Mouse (Mus musculus): ENCODE measurements around the gene Robo2. TPM values are rescaled to one million over a fixed set of nuclear protein-coding genes. Genes with fewer than 3 reads are reported as not detected.

The Robo2 gene
- total and polyA plus RNA-seq, 2 experiments from 2014 or later: 1.7 to 10.6 TPM

- Histone ChIP-seq H3K9ac (replicated peaks; ENCODE audit: low read depth, low read length) (no peak overlapping the region), H3K4me2 (ENCODE audit: low read depth, low read length) (no peak overlapping the region), H3K4me1 (ENCODE audit: control insufficient read depth, insufficient read depth) (no peaks in the 10 kb centered on the region), H3K27ac (ENCODE audit: low read depth) (no peak overlapping the region), H3K4me3 (ENCODE audit: low read depth, low read length) (no peak overlapping the region), H3K27me3 (ENCODE audit: control insufficient read depth, insufficient read depth, low read length) (no peaks in the 10 kb centered on the region), H3K9me3 (replicated peaks; ENCODE audit: control insufficient read depth, low read length) (no peaks in the 10 kb centered on the region), H3K36me3 (replicated peaks; ENCODE audit: control insufficient read depth, insufficient read depth, low read length) (no peaks in the 10 kb centered on the region)
- no peak for TF ChIP-seq EP300 (IDR thresholded peaks at IDR 0.05; ENCODE audit: low read depth)
- no peak for TF ChIP-seq CTCF (IDR thresholded peaks at IDR 0.05; ENCODE audit: low read depth)
- WGBS: 87% methylated on average over 11 of the region's 11 CpGs
- ATAC-seq (ENCODE audit: insufficient read depth, low read depth) (no peak), DNase-seq (ENCODE audit: low spot score) (no peak)
Measured at GRCm38 (mm10) chr16:73896856-73897255, 514.8 kb downstream of the Robo2 start.

- ATAC-seq (ENCODE audit: insufficient read depth, low read depth): no peak
- no peaks in the 10 kb centered on the region for H3K27me3 ChIP-seq (ENCODE audit: control insufficient read depth, insufficient read depth, low read length)
- no peak overlapping the region for H3K9ac ChIP-seq (replicated peaks; ENCODE audit: low read depth, low read length)
- TF ChIP-seq EP300 (IDR thresholded peaks at IDR 0.05; ENCODE audit: low read depth): no peak
- TF ChIP-seq CTCF (IDR thresholded peaks at IDR 0.05; ENCODE audit: low read depth): no peak
- no peaks in the 10 kb centered on the region for H3K9me3 ChIP-seq (replicated peaks; ENCODE audit: control insufficient read depth, low read length)
- no peak overlapping the region for H3K27ac ChIP-seq (ENCODE audit: low read depth)
- H3K4me3 ChIP-seq (ENCODE audit: low read depth, low read length): no peak overlapping the region
- 93% methylated on average over 1 of the region's 1 CpGs for WGBS
- H3K4me1 ChIP-seq (ENCODE audit: control insufficient read depth, insufficient read depth): no peaks in the 10 kb centered on the region
- no peak for DNase-seq (ENCODE audit: low spot score)
- no peaks in the 10 kb centered on the region for H3K36me3 ChIP-seq (replicated peaks; ENCODE audit: control insufficient read depth, insufficient read depth, low read length)
- H3K4me2 ChIP-seq (ENCODE audit: low read depth, low read length): no peak overlapping the region
Measured at GRCm38 (mm10) chr16:73881911-73882310, 529.7 kb downstream of the Robo2 start.

GRCm38 (mm10) chr16:73877973-73878372, 533.7 kb downstream of the Robo2 start:
- WGBS: 37% methylated on average over 3 of the region's 3 CpGs
- no peaks in the 10 kb centered on the region for H3K27me3 ChIP-seq (ENCODE audit: control insufficient read depth, insufficient read depth, low read length)
- H3K4me3 ChIP-seq (ENCODE audit: low read depth, low read length): no peak overlapping the region
- no peaks in the 10 kb centered on the region for H3K9me3 ChIP-seq (replicated peaks; ENCODE audit: control insufficient read depth, low read length)
- no peaks in the 10 kb centered on the region for H3K4me1 ChIP-seq (ENCODE audit: control insufficient read depth, insufficient read depth)
- ATAC-seq (ENCODE audit: insufficient read depth, low read depth): no peak
- no peak for TF ChIP-seq CTCF (IDR thresholded peaks at IDR 0.05; ENCODE audit: low read depth)
- no peak for TF ChIP-seq EP300 (IDR thresholded peaks at IDR 0.05; ENCODE audit: low read depth)
- DNase-seq (ENCODE audit: low spot score): no peak
- no peak overlapping the region for H3K27ac ChIP-seq (ENCODE audit: low read depth)
- no peak overlapping the region for H3K4me2 ChIP-seq (ENCODE audit: low read depth, low read length)
- no peak overlapping the region for H3K9ac ChIP-seq (replicated peaks; ENCODE audit: low read depth, low read length)
- no peaks in the 10 kb centered on the region for H3K36me3 ChIP-seq (replicated peaks; ENCODE audit: control insufficient read depth, insufficient read depth, low read length)

- no peaks in the 10 kb centered on the region for H3K36me3 ChIP-seq (replicated peaks; ENCODE audit: control insufficient read depth, insufficient read depth, low read length)
- no peak overlapping the region for H3K9ac ChIP-seq (replicated peaks; ENCODE audit: low read depth, low read length)
- no peak overlapping the region for H3K27ac ChIP-seq (ENCODE audit: low read depth)
- DNase-seq (ENCODE audit: low spot score): no peak
- no peak for ATAC-seq (ENCODE audit: insufficient read depth, low read depth)
- 79% methylated on average over 2 of the region's 2 CpGs for WGBS
- H3K4me1 ChIP-seq (ENCODE audit: control insufficient read depth, insufficient read depth): no peaks in the 10 kb centered on the region
- H3K9me3 ChIP-seq (replicated peaks; ENCODE audit: control insufficient read depth, low read length): no peaks in the 10 kb centered on the region
- TF ChIP-seq CTCF (IDR thresholded peaks at IDR 0.05; ENCODE audit: low read depth) (no peak), EP300 (IDR thresholded peaks at IDR 0.05; ENCODE audit: low read depth) (no peak)
- H3K4me2 ChIP-seq (ENCODE audit: low read depth, low read length): no peak overlapping the region
- no peak overlapping the region for H3K4me3 ChIP-seq (ENCODE audit: low read depth, low read length)
- H3K27me3 ChIP-seq (ENCODE audit: control insufficient read depth, insufficient read depth, low read length): no peaks in the 10 kb centered on the region
Measured at GRCm38 (mm10) chr16:73874991-73875390, 536.6 kb downstream of the Robo2 start.

- Histone ChIP-seq H3K27me3 (ENCODE audit: control insufficient read depth, insufficient read depth, low read length) (no peaks in the 10 kb centered on the region), H3K4me3 (ENCODE audit: low read depth, low read length) (no peak overlapping the region), H3K4me1 (ENCODE audit: control insufficient read depth, insufficient read depth) (no peaks in the 10 kb centered on the region), H3K9me3 (replicated peaks; ENCODE audit: control insufficient read depth, low read length) (no peaks in the 10 kb centered on the region), H3K4me2 (ENCODE audit: low read depth, low read length) (no peak overlapping the region), H3K36me3 (replicated peaks; ENCODE audit: control insufficient read depth, insufficient read depth, low read length) (no peaks in the 10 kb centered on the region), H3K27ac (ENCODE audit: low read depth) (no peak overlapping the region), H3K9ac (replicated peaks; ENCODE audit: low read depth, low read length) (no peak overlapping the region)
- 72% methylated on average over 5 of the region's 5 CpGs for WGBS
- DNase-seq (ENCODE audit: low spot score) (no peak), ATAC-seq (ENCODE audit: insufficient read depth, low read depth) (no peak)
- TF ChIP-seq CTCF (IDR thresholded peaks at IDR 0.05; ENCODE audit: low read depth) (no peak), EP300 (IDR thresholded peaks at IDR 0.05; ENCODE audit: low read depth) (no peak)
Measured at GRCm38 (mm10) chr16:73873828-73874558, 537.6 kb downstream of the Robo2 start.

GRCm38 (mm10) chr16:73870296-73870695, 541.3 kb downstream of the Robo2 start:
- H3K27me3 ChIP-seq (ENCODE audit: control insufficient read depth, insufficient read depth, low read length): no peaks in the 10 kb centered on the region
- TF ChIP-seq EP300 (IDR thresholded peaks at IDR 0.05; ENCODE audit: low read depth) (no peak), CTCF (IDR thresholded peaks at IDR 0.05; ENCODE audit: low read depth) (no peak)
- H3K9ac ChIP-seq (replicated peaks; ENCODE audit: low read depth, low read length): no peak overlapping the region
- DNase-seq (ENCODE audit: low spot score): no peak
- ATAC-seq (ENCODE audit: insufficient read depth, low read depth): no peak
- H3K4me3 ChIP-seq (ENCODE audit: low read depth, low read length): no peak overlapping the region
- no peaks in the 10 kb centered on the region for H3K4me1 ChIP-seq (ENCODE audit: control insufficient read depth, insufficient read depth)
- no peaks in the 10 kb centered on the region for H3K9me3 ChIP-seq (replicated peaks; ENCODE audit: control insufficient read depth, low read length)
- no peak overlapping the region for H3K27ac ChIP-seq (ENCODE audit: low read depth)
- H3K36me3 ChIP-seq (replicated peaks; ENCODE audit: control insufficient read depth, insufficient read depth, low read length): no peaks in the 10 kb centered on the region
- no peak overlapping the region for H3K4me2 ChIP-seq (ENCODE audit: low read depth, low read length)
- 55% methylated on average over 5 of the region's 5 CpGs for WGBS

Measured in heart, postnatal 0 days (tissue).